Mouse (Mus musculus) forebrain, embryonic 15.5 days (tissue): ENCODE data around the gene Catip. TPM values are rescaled to one million over a fixed set of nuclear protein-coding genes. Genes with fewer than 3 reads are reported as not detected.

Experiments used
- ATAC-seq: fragments of 200-750 bp; cut with Nextera tagmentation; replicated peaks from 2 replicates; pipeline ENCODE4 v1.8.0; 2017; ENCODE audit warnings: mild to moderate bottlenecking, moderate TSS enrichment, moderate library complexity
- H3K27ac ChIP-seq: fragments of 300-500 bp; sonication (generic); replicated peaks from 2 replicates; pipeline ENCODE4 v1.5.1; 2015; ENCODE audit warnings: mild to moderate bottlenecking, inconsistent platforms
- H3K27me3 ChIP-seq: fragments of 300-500 bp; sonication (generic); 2 replicates; pipeline ENCODE4 v1.6.1; 2015; ENCODE audit warnings: inconsistent platforms
- H3K36me3 ChIP-seq: fragments of 300-500 bp; sonication (generic); 2 replicates; pipeline ENCODE4 v1.6.1; 2015; ENCODE audit warnings: mild to moderate bottlenecking, inconsistent platforms
- H3K4me1 ChIP-seq: fragments of 300-500 bp; sonication (generic); 2 replicates; pipeline ENCODE4 v1.6.1; 2015; ENCODE audit warnings: inconsistent platforms
- H3K4me2 ChIP-seq: fragments of 300-500 bp; sonication (generic); replicated peaks from 2 replicates; pipeline ENCODE4 v1.6.1; 2015; ENCODE audit warnings: mild to moderate bottlenecking, inconsistent platforms
- H3K4me3 ChIP-seq: fragments of 300-500 bp; sonication (generic); 2 replicates; pipeline ENCODE4 v1.5.1; 2015; ENCODE audit warnings: mild to moderate bottlenecking, inconsistent platforms
- H3K9ac ChIP-seq: fragments of 300-500 bp; sonication (generic); replicated peaks from 2 replicates; pipeline ENCODE4 v1.6.1; 2015; ENCODE audit warnings: mild to moderate bottlenecking, inconsistent platforms
- H3K9me3 ChIP-seq: fragments of 300-500 bp; sonication (generic); 2 replicates; pipeline ENCODE4 v1.6.1; 2016; ENCODE audit warnings: inconsistent platforms
- WGBS: fragments of 180-500 bp; shearing (Covaris S2); methylation state at CpG from one replicate; pipeline ENCODE4 v1.1.7; 2015; ENCODE audit warnings: mixed read lengths; 5-methylcytosine and 5-hydroxymethylcytosine counted together
- polyA plus RNA-seq: library from polyadenylated mRNA; unstranded; fragments of >200 nt; fragmentation: Nextera tagmentation; extraction: Ambion mirVana; gene quantifications from 2 replicates; pipeline ENCODE4 v1.2.1, GENCODE M21; 2015

The Catip gene
- polyA plus RNA-seq, 1 experiment from 2014 or later: 1.2 TPM

GRCm38 (mm10) chr1:74387386-74387988 is 25.6 kb downstream of the Catip start:
- no peaks in the 10 kb centered on the region for H3K27me3 ChIP-seq
- H3K4me2 ChIP-seq: peak overlapping the region; percentile 77
- ATAC-seq: no peak
- 53% methylated on average over 15 of the region's 15 CpGs for WGBS
- no peaks in the 10 kb centered on the region for H3K9me3 ChIP-seq
- peaks cover 34% of the 10 kb centered on the region for H3K4me1 ChIP-seq
- peak overlapping the region; percentile 86 for H3K4me3 ChIP-seq
- no peaks in the 10 kb centered on the region for H3K36me3 ChIP-seq
- H3K27ac ChIP-seq: peak overlapping the region; percentile 97
- no peak overlapping the region for H3K9ac ChIP-seq

DNA sequence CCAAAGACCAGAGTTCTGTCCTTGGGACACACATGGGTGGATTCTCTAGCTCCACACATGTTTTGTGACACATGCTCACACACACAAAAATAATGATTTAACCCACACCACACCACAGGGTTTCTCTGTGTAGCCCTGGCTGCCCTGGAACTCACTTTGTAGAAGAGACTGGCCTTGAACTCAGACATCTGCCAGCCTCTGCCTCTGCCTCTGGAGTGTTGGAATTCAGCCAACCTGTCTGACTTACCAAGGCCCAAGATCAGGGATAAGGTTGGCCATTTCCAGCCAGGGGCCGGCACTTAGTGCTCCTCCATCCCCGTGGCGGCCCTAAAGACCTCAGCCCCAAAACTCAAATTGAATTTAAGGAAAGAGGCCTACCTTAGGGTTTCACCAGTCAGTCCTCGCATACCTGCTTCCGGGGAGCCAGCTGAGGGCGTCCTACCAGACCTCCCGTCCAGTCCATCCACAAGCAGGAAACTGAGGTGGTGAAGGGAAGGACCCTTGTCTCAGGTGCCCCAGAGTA is 26.6 kb downstream of the Catip start:
- Histone ChIP-seq H3K9me3 (no peaks in the 10 kb centered on the region), H3K4me3 (no peak overlapping the region), H3K4me2 (no peak overlapping the region), H3K4me1 (peaks cover 43% of the 10 kb centered on the region), H3K9ac (no peak overlapping the region), H3K27me3 (no peaks in the 10 kb centered on the region), H3K36me3 (no peaks in the 10 kb centered on the region), H3K27ac (no peak overlapping the region)
- 76% methylated on average over 7 of the region's 7 CpGs for WGBS
- no peak for ATAC-seq

DNA sequence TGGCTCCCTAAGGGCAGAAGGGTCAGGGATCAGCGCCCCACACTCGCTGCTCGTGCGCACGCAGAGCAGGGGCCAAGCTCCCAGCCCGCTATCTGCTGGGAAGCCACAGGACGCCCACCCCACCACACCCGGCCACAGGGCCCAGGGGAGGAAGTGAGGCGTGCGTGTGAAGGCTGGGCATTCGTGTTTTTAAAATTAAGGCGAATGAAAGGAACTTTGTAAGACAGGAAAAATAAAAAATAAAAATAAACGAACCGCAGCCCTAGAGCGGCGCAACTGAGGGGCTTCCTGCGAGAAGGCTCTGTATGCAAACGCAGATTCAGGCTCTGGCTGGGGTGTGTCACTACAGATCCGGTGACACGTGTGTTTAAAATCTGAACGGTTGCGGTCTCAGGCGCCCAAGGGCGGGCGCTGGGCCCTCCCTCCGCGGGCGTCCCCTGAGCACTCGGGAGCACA is 28.0 kb downstream of the Catip start:
- Histone ChIP-seq H3K4me3 (peak overlapping the region; percentile 61), H3K9me3 (no peaks in the 10 kb centered on the region), H3K4me2 (peak overlapping the region; percentile 81), H3K4me1 (peaks cover 45% of the 10 kb centered on the region), H3K36me3 (0 out of 2 replicates have a peak, but pooled peaks cover 4% of the 10 kb centered on the region), H3K27ac (no peak overlapping the region), H3K27me3 (no peaks in the 10 kb centered on the region), H3K9ac (no peak overlapping the region)
- ATAC-seq: no peak
- 12% methylated on average over 29 of the region's 29 CpGs for WGBS

GRCm38 (mm10) chr1:74390287-74390906 is 28.5 kb downstream of the Catip start:
- ATAC-seq: no peak
- Histone ChIP-seq H3K9ac (no peak overlapping the region), H3K27me3 (no peaks in the 10 kb centered on the region), H3K27ac (no peak overlapping the region), H3K4me2 (peak overlapping the region; percentile 81), H3K4me1 (peaks cover 45% of the 10 kb centered on the region), H3K9me3 (no peaks in the 10 kb centered on the region), H3K4me3 (peak overlapping the region; percentile 61), H3K36me3 (0 out of 2 replicates have a peak, but pooled peaks cover 5% of the 10 kb centered on the region)
- 6% methylated on average over 21 of the region's 21 CpGs for WGBS

- H3K4me2 ChIP-seq: peak within 1 kb of the TSS; percentile 81
- ATAC-seq: peak; percentile 76
- 3% methylated on average over 51 of the region's 51 CpGs for WGBS
- H3K27ac ChIP-seq: peak within 1 kb of the TSS; percentile 65
- H3K4me1 ChIP-seq: peaks cover 45% of the 10 kb centered on the region
- no peaks in the 10 kb centered on the region for H3K9me3 ChIP-seq
- no peaks in the 10 kb centered on the region for H3K27me3 ChIP-seq
- 0 out of 2 replicates have a peak, but pooled peaks cover 5% of the 10 kb centered on the region for H3K36me3 ChIP-seq
- H3K9ac ChIP-seq: peak within 1 kb of the TSS; percentile 56
- peak within 1 kb of the TSS; percentile 61 for H3K4me3 ChIP-seq
These were observed 29.2 kb downstream of the Catip start, which contains the start of gene Ctdsp1 for GRCm38 (mm10) chr1:74390924-74391748. Ctdsp1 (plus strand) TSS chr1:74391509.

- no peaks in the 10 kb centered on the region for H3K9me3 ChIP-seq
- 0 out of 2 replicates have a peak, but pooled peaks cover 5% of the 10 kb centered on the region for H3K36me3 ChIP-seq
- no peaks in the 10 kb centered on the region for H3K27me3 ChIP-seq
- peak overlapping the region; percentile 61 for H3K4me3 ChIP-seq
- H3K4me1 ChIP-seq: peaks cover 42% of the 10 kb centered on the region
- peak; percentile 33; the same call in 1 of the 2 replicates for ATAC-seq
- WGBS: under 1% methylated on average over 51 of the region's 63 CpGs
- H3K27ac ChIP-seq: peak overlapping the region; percentile 65
- peak overlapping the region; percentile 81 for H3K4me2 ChIP-seq
- H3K9ac ChIP-seq: peak overlapping the region; percentile 56
These were observed 30.0 kb downstream of the Catip start for GRCm38 (mm10) chr1:74391844-74392441.

- H3K27ac ChIP-seq: peak overlapping the region; percentile 65; the same call in 1 of the 2 replicates
- peak overlapping the region; percentile 61 for H3K4me3 ChIP-seq
- peak overlapping the region; percentile 81 for H3K4me2 ChIP-seq
- 0 out of 2 replicates have a peak, but pooled peaks cover 5% of the 10 kb centered on the region for H3K36me3 ChIP-seq
- peaks cover 43% of the 10 kb centered on the region for H3K4me1 ChIP-seq
- H3K9ac ChIP-seq: peak overlapping the region; percentile 56
- ATAC-seq: 0 out of 2 replicates have a peak, but pooled peaks have one; percentile 5
- no peaks in the 10 kb centered on the region for H3K9me3 ChIP-seq
- H3K27me3 ChIP-seq: no peaks in the 10 kb centered on the region
- 3% methylated on average over 16 of the region's 16 CpGs for WGBS
These were observed 30.6 kb downstream of the Catip start for GRCm38 (mm10) chr1:74392446-74392994.

GRCm38 (mm10) chr1:74393010-74393409 is 31.1 kb downstream of the Catip start:
- peak overlapping the region; percentile 61 for H3K4me3 ChIP-seq
- H3K9ac ChIP-seq: peak overlapping the region; percentile 56; the same call in 1 of the 2 replicates
- 0 out of 2 replicates have a peak, but pooled peaks cover 5% of the 10 kb centered on the region for H3K36me3 ChIP-seq
- no peaks in the 10 kb centered on the region for H3K27me3 ChIP-seq
- peaks cover 47% of the 10 kb centered on the region for H3K4me1 ChIP-seq
- no peaks in the 10 kb centered on the region for H3K9me3 ChIP-seq
- 24% methylated on average over 7 of the region's 7 CpGs for WGBS
- ATAC-seq: no peak
- no peak overlapping the region for H3K27ac ChIP-seq
- peak overlapping the region; percentile 81 for H3K4me2 ChIP-seq

DNA sequence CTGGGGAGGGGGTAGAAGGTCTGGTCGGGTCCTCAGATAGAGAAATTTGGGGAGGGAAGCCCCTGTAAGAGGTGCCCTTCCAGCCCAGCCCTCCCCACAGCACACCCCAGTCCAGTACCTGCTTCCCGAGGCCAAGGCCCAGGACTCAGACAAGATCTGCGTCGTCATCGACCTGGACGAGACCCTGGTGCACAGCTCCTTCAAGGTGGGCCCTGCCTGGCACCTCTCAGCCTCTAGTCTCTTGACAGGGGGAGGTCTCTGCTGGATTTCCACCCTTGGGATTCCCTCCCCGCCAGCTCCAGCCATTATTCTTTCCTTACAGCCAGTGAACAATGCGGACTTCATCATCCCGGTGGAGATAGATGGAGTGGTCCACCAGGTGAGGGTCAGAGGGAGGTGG is 31.8 kb downstream of the Catip start:
- 85% methylated on average over 9 of the region's 9 CpGs for WGBS
- Histone ChIP-seq H3K9me3 (no peaks in the 10 kb centered on the region), H3K27ac (no peak overlapping the region), H3K4me1 (peaks cover 49% of the 10 kb centered on the region), H3K36me3 (0 out of 2 replicates have a peak, but pooled peaks cover 5% of the 10 kb centered on the region), H3K4me2 (peak overlapping the region; percentile 81; the same call in 1 of the 2 replicates), H3K9ac (no peak overlapping the region), H3K4me3 (no peak overlapping the region), H3K27me3 (no peaks in the 10 kb centered on the region)
- ATAC-seq: no peak

GRCm38 (mm10) chr1:74394311-74394710 is 32.4 kb downstream of the Catip start:
- no peak for ATAC-seq
- no peak overlapping the region for H3K4me3 ChIP-seq
- H3K9me3 ChIP-seq: no peaks in the 10 kb centered on the region
- H3K9ac ChIP-seq: no peak overlapping the region
- peaks cover 49% of the 10 kb centered on the region for H3K4me1 ChIP-seq
- 0 out of 2 replicates have a peak, but pooled peaks cover 5% of the 10 kb centered on the region for H3K36me3 ChIP-seq
- no peaks in the 10 kb centered on the region for H3K27me3 ChIP-seq
- H3K4me2 ChIP-seq: no peak overlapping the region
- 94% methylated on average over 9 of the region's 9 CpGs for WGBS
- no peak overlapping the region for H3K27ac ChIP-seq

- no peak for ATAC-seq
- WGBS: 92% methylated on average over 15 of the region's 15 CpGs
- Histone ChIP-seq H3K36me3 (0 out of 2 replicates have a peak, but pooled peaks cover 5% of the 10 kb centered on the region), H3K27me3 (no peaks in the 10 kb centered on the region), H3K4me3 (no peak overlapping the region), H3K27ac (no peak overlapping the region), H3K9ac (no peak overlapping the region), H3K4me2 (no peak overlapping the region), H3K4me1 (peaks cover 46% of the 10 kb centered on the region), H3K9me3 (no peaks in the 10 kb centered on the region)
These were observed 33.0 kb downstream of the Catip start for GRCm38 (mm10) chr1:74394858-74395257.
